8 mouse cellular contexts compared by ENCODE assay signal in genomic region chr14:79106655-79107515, GRCm38 (mm10).
DNase-seq lines count a peak whose midpoint lies in the region; ATAC-seq lines count a peak whose summit lies in the region.

No protein-coding gene starts in this region.

- H3K27ac ChIP-seq in hindbrain, embryonic 15.5 days (replicated peaks) = no peak overlapping the region

- WGBS in hindbrain, embryonic 15.5 days = 29% methylated on average over 14 of the region's 14 CpGs

- peaks cover 3% of the 10 kb centered on the region; the same call in 1 of the 2 replicates for H3K4me1 ChIP-seq in hindbrain, embryonic 15.5 days (replicated peaks)

- peak; percentile 89 for ATAC-seq in hindbrain, embryonic 15.5 days (ENCODE audit: low FRiP score, low read depth)

- H3K36me3 ChIP-seq in hindbrain, embryonic 15.5 days = no peaks in the 10 kb centered on the region

- peak; percentile 53 for DNase-seq in WW6 (ENCODE audit: low read depth, low spot score)
- DNase-seq in cerebellum, postnatal 25 days = peak; percentile 81 to 88
- peak; percentile 71 to 79 for DNase-seq in frontal cortex, postnatal 25 days (ENCODE audit: low spot score in 2 of 2)
- peak; percentile 73 to 77 for DNase-seq in layer of hippocampus, postnatal 25 days (ENCODE audit: extremely low spot score in 1 of 2, low spot score in 1 of 2)
- DNase-seq in lung, postnatal 36 days = peak; percentile 86
- peak; percentile 86 for DNase-seq in right cerebral cortex, adult 18-20 months
- peak; percentile 49 to 61 for DNase-seq in urinary bladder, postnatal 36 days (ENCODE audit: low spot score in 2 of 2)

- no peak overlapping the region for H3K9ac ChIP-seq in hindbrain, embryonic 15.5 days

- H3K9me3 ChIP-seq in hindbrain, embryonic 15.5 days = no peaks in the 10 kb centered on the region

- no peaks in the 10 kb centered on the region for H3K27me3 ChIP-seq in hindbrain, embryonic 15.5 days

- no peak overlapping the region for H3K4me3 ChIP-seq in hindbrain, embryonic 15.5 days

- H3K4me2 ChIP-seq in hindbrain, embryonic 15.5 days = peak overlapping the region; percentile 43
